Mouse (Mus musculus) CH12.LX (cell line): ENCODE results near the gene Ret. TPM values are rescaled to one million over a fixed set of nuclear protein-coding genes. Genes with fewer than 3 reads are reported as not detected.

ENCODE experiments used
- DNase-seq: peaks from one replicate; pipeline ENCODE4 v3.0.0-alpha.2; 2013; ENCODE audit errors: extremely low read depth
- H3K27ac ChIP-seq: 2 replicates; pipeline ENCODE4 v1.5.1; 2012; ENCODE audit warnings: low read depth, mild to moderate bottlenecking, control low read depth, moderate library complexity; ENCODE audit not compliant: insufficient read depth
- H3K27me3 ChIP-seq: replicated peaks from 2 replicates; pipeline ENCODE3; 2012; ENCODE audit warnings: inconsistent platforms
- H3K36me3 ChIP-seq, 2 experiments: replicated peaks in 1 of 2; 2 replicates each; pipeline versions ENCODE3 to v1.6.1; 2012; ENCODE audit warnings: inconsistent platforms in 1 of 2, low read length in 1 of 2, mild to moderate bottlenecking in 1 of 2, mixed read lengths in 1 of 2, moderate library complexity in 1 of 2; ENCODE audit not compliant: control insufficient read depth in 1 of 2, insufficient read depth in 1 of 2
- H3K4me1 ChIP-seq, 2 experiments: 2 replicates each; pipeline ENCODE4 v1.6.1; 2012; ENCODE audit warnings: inconsistent platforms in 1 of 2, moderate library complexity in 1 of 2; ENCODE audit not compliant: insufficient read depth in 2 of 2, control insufficient read depth in 1 of 2
- H3K4me2 ChIP-seq: 2 replicates; pipeline ENCODE4 v1.6.1; 2012; ENCODE audit warnings: low read depth, mild to moderate bottlenecking, control low read depth; ENCODE audit not compliant: poor library complexity, insufficient read depth, severe bottlenecking
- H3K4me3 ChIP-seq, 3 experiments: fragments of 150-350 bp in 1 of 3; sonication (generic) in 1 of 3; replicated peaks in 1 of 3; 2 replicates each; pipeline versions ENCODE3 to v1.5.1; 2011 to 2012; ENCODE audit warnings: low read depth in 2 of 3, low read length in 2 of 3, mild to moderate bottlenecking in 2 of 3, moderate library complexity in 2 of 3, control low read depth in 1 of 3, improper control_type of control experiment in 1 of 3, inconsistent platforms in 1 of 3, mixed read lengths in 1 of 3; ENCODE audit not compliant: poor library complexity in 1 of 3
- H3K79me2 ChIP-seq: replicated peaks from 2 replicates; pipeline ENCODE4 v1.6.1; 2012; ENCODE audit warnings: mild to moderate bottlenecking, moderate library complexity; ENCODE audit not compliant: control insufficient read depth, poor library complexity, insufficient read depth, severe bottlenecking; ENCODE audit errors: extremely low read depth
- H3K9ac ChIP-seq: 2 replicates; pipeline ENCODE4 v1.6.1; 2012; ENCODE audit warnings: low read depth, mild to moderate bottlenecking, control low read depth, moderate library complexity; ENCODE audit not compliant: insufficient read depth
- H3K9me3 ChIP-seq: replicated peaks from 2 replicates; pipeline ENCODE3; 2012; ENCODE audit warnings: low read length, inconsistent platforms, mixed read lengths
- BHLHE40 ChIP-seq: IDR thresholded peaks from 2 replicates; pipeline ENCODE4 v1.6.1; 2011; ENCODE audit warnings: mild to moderate bottlenecking, low read depth, low read length, improper control_type of control experiment
- CHD1 ChIP-seq: IDR thresholded peaks from 2 replicates; pipeline ENCODE4 v1.6.1; 2012; ENCODE audit warnings: low read depth, low read length, improper control_type of control experiment, inconsistent platforms
- CTCF ChIP-seq, 2 experiments: IDR thresholded peaks in 1 of 2; conservative IDR thresholded peaks in 1 of 2; 2 replicates each; pipeline ENCODE4 v1.5.1; 2011 to 2012; ENCODE audit warnings: low read depth in 2 of 2, low read length in 2 of 2, improper control_type of control experiment in 1 of 2, inconsistent platforms in 1 of 2, mild to moderate bottlenecking in 1 of 2, moderate library complexity in 1 of 2
- E2F4 ChIP-seq: IDR thresholded peaks from 2 replicates; pipeline ENCODE4 v1.6.1; 2011; ENCODE audit warnings: low read depth, low read length, improper control_type of control experiment; ENCODE audit not compliant: insufficient replicate concordance
- ELF1 ChIP-seq: IDR thresholded peaks from 2 replicates; pipeline ENCODE4 v1.6.1; 2014; ENCODE audit warnings: low read depth, mild to moderate bottlenecking, inconsistent platforms, low read length, improper control_type of control experiment
- IRF4 ChIP-seq: IDR thresholded peaks from 2 replicates; pipeline ENCODE4 v1.6.1; 2014; ENCODE audit warnings: low read depth, mild to moderate bottlenecking, inconsistent platforms, low read length, improper control_type of control experiment
- KAT2A ChIP-seq: IDR thresholded peaks from 2 replicates; pipeline ENCODE4 v1.6.1; 2012; ENCODE audit warnings: low read length, improper control_type of control experiment, inconsistent platforms; ENCODE audit not compliant: insufficient replicate concordance
- MAFK ChIP-seq: IDR thresholded peaks from 2 replicates; pipeline ENCODE4 v1.6.1; 2011; ENCODE audit warnings: low read length, improper control_type of control experiment; ENCODE audit not compliant: insufficient replicate concordance
- MAZ ChIP-seq: IDR thresholded peaks from 2 replicates; pipeline ENCODE4 v1.6.1; 2012; ENCODE audit warnings: low read depth, mild to moderate bottlenecking, inconsistent platforms, low read length, improper control_type of control experiment, moderate library complexity
- MYC ChIP-seq: IDR thresholded peaks from 2 replicates; pipeline ENCODE4 v1.6.1; 2011; ENCODE audit warnings: low read depth, mild to moderate bottlenecking, improper control_type of control experiment, low read length
- NELFE ChIP-seq: IDR thresholded peaks from 2 replicates; pipeline ENCODE4 v1.6.1; 2011; ENCODE audit warnings: low read depth, low read length, improper control_type of control experiment
- POLR2A ChIP-seq: IDR thresholded peaks from 2 replicates; pipeline ENCODE4 v1.6.1; 2011; ENCODE audit warnings: low read depth, mild to moderate bottlenecking, improper control_type of control experiment, low read length
- POLR2AphosphoS2 ChIP-seq: IDR thresholded peaks from 2 replicates; pipeline ENCODE4 v1.6.1; 2011; ENCODE audit warnings: low read depth, low read length, improper control_type of control experiment
- SIN3A ChIP-seq: IDR thresholded peaks from 2 replicates; pipeline ENCODE4 v1.6.1; 2012; ENCODE audit warnings: low read length, improper control_type of control experiment, inconsistent platforms
- ZC3H11A ChIP-seq: IDR thresholded peaks from 2 replicates; pipeline ENCODE4 v1.6.1; 2012; ENCODE audit warnings: low read depth, mild to moderate bottlenecking, inconsistent platforms, low read length, improper control_type of control experiment
- ZMIZ1 ChIP-seq: IDR thresholded peaks from 2 replicates; pipeline ENCODE4 v1.6.1; 2012; ENCODE audit warnings: low read depth, mild to moderate bottlenecking, inconsistent platforms, low read length, improper control_type of control experiment
- ZNF384 ChIP-seq: IDR thresholded peaks from 2 replicates; pipeline ENCODE4 v1.6.1; 2012; ENCODE audit warnings: low read depth, low read length, improper control_type of control experiment, inconsistent platforms
- dilution Hi-C: fragments of 300-500 bp; cut with MboI; formaldehyde crosslinking; loops from 2 replicates; pipeline ENCODE4 v1.14.3; 2020; ENCODE audit warnings: low sequenced_read_pairs; ENCODE audit not compliant: extremely low pct_unique_long_range_greater_than_20kb, extremely low pct_ligation_motif_present
- in situ Hi-C: fragments of 300-500 bp; cut with MboI; formaldehyde crosslinking; loops from 3 replicates; pipeline ENCODE4 v1.14.3; 2019; ENCODE audit warnings: low sequenced_read_pairs, low pct_ligation_motif_present, low pct_unique_long_range_greater_than_20kb, mixed read lengths
- polyA plus RNA-seq: library from polyadenylated mRNA; unstranded; fragments of >175 nt; gene quantifications from 2 replicates; pipeline ENCODE4 v1.2.1, GENCODE M21; 2012; ENCODE audit warnings: low read depth; ENCODE audit not compliant: insufficient read length
- total RNA-seq, 2 experiments: library from RNA; depleted of rRNA; stranded (reverse); fragments of 300-350 nt in 1 of 2; fragments of >200 nt in 1 of 2; gene quantifications; 2 replicates each; pipeline ENCODE4 v1.2.3; 2012 to 2014

Gene Ret
- total and polyA plus RNA-seq, 3 experiments = not detected

DNA sequence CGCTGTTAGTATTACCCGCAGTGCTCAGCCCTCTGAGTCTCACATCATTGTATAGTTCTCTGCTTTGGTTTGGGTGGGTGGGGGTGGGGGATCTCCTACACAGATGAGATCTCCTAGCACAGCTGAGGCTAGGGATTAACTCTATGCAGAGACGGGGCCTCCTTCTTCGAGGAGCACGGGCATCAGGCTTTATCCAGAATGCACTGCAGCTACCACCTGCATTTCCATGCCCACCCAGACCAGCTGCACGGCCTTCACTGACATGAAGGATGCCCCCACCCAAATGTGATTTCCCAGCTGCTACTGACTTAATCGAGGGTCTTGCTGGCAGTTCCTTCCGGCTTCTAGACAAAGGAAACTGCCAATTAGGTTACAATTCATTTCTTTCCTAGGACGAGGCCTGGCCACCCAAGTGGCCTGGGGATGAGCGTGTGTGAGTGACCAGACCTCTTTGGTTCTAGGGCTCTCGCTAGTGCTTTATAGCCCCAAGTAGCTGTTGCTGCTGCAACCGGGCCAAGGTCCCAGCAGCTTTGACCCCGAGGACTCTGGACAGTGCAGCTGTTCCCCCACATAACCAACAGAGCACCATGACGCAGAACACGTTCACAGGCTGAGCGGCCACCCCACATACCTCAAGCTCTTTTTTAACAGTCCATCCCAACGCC is 10.8 kb downstream of the Ret start:
- no peak overlapping the region for H3K4me2 ChIP-seq
- in situ Hi-C loops (no loop called here), dilution Hi-C loops (no loop called here)
- TF ChIP-seq MAFK = no peak
- no peak for TF ChIP-seq SIN3A
- no peak for TF ChIP-seq NELFE
- no peak for TF ChIP-seq POLR2A
- TF ChIP-seq E2F4 = no peak
- TF ChIP-seq ZC3H11A = no peak
- no peak for TF ChIP-seq MYC
- no peak for TF ChIP-seq CTCF (conservative IDR thresholded peaks at IDR 0.05 in 1 of 2, IDR thresholded peaks at IDR 0.05 in 1 of 2; ENCODE audit: low read depth in 2 of 2, low read length in 2 of 2)
- H3K4me1 ChIP-seq = no peaks in the 10 kb centered on the region
- H3K9ac ChIP-seq = no peak overlapping the region
- no peak for DNase-seq
- no peak overlapping the region for H3K4me3 ChIP-seq
- H3K27me3 ChIP-seq = peaks cover 89% of the 10 kb centered on the region
- H3K36me3 ChIP-seq = no peaks in the 10 kb centered on the region
- no peaks in the 10 kb centered on the region for H3K9me3 ChIP-seq
- H3K79me2 ChIP-seq = no peaks in the 10 kb centered on the region
- H3K27ac ChIP-seq = no peak overlapping the region

DNA sequence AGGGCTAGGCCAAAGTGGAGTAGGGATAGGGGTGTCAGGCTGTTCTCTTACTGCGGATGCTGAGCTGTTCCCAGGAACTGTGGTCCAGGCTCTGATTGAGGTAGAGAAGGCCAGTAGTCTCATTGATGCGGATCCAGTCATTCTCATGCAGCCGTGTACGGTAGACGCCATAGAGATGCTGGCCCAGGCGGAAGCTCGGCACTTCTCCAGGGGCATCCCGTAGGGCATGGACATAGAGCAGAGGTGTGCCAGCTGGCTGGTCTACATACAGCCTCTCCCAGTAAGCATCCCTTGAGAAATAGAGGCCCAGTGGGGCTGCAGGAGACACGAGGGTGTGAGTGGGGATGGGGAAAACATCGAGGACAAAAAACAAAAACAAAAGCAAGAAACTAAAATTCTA is 13.4 kb downstream of the Ret start:
- H3K79me2 ChIP-seq = no peaks in the 10 kb centered on the region
- H3K9ac ChIP-seq = no peak overlapping the region
- dilution Hi-C loops = no loop called here
- H3K4me1 ChIP-seq = peaks cover 4 to 6% of the 10 kb centered on the region in 2 experiments; a peak in 3 of 4 replicates
- H3K36me3 ChIP-seq = no peaks in the 10 kb centered on the region
- no peak for DNase-seq
- in situ Hi-C loops = no loop called here
- H3K27me3 ChIP-seq = peaks cover 85% of the 10 kb centered on the region
- H3K27ac ChIP-seq = no peak overlapping the region
- TF ChIP-seq MAZ (no peak), ELF1 (no peak), KAT2A (no peak)
- TF ChIP-seq, all 38 proteins: peak for 0
- no peaks in the 10 kb centered on the region for H3K9me3 ChIP-seq
- H3K4me3 ChIP-seq = no peak overlapping the region
- H3K4me2 ChIP-seq = no peak overlapping the region

DNA sequence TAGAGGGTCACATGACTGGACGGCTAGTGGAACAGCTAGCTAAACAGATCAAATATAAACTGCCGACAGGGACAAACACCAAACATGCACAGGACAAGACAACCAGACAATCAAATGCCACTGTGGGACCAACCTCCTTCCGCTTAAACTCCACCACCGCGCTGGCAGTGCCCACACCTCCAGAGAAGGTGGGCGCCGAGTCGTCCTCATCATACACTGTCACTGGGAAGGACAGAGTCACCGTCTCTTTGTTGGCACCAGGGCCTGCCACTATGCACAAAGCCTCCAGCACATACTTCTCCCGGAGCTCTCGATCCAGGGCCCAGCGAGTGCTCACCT is 17.5 kb downstream of the Ret start:
- dilution Hi-C loops = no loop called here
- H3K27me3 ChIP-seq = peaks cover 76% of the 10 kb centered on the region

More for the DNA sequence above, 17.5 kb downstream of the Ret start:
- H3K9me3 ChIP-seq = no peaks in the 10 kb centered on the region
- no peaks in the 10 kb centered on the region for H3K79me2 ChIP-seq
- H3K4me1 ChIP-seq = peaks cover 5 to 7% of the 10 kb centered on the region in 2 experiments; a peak in 3 of 4 replicates
- H3K4me2 ChIP-seq = no peak overlapping the region
- in situ Hi-C loops = no loop called here
- TF ChIP-seq MAZ (no peak), IRF4 (no peak), ZNF384 (no peak), ZMIZ1 (no peak), SIN3A (no peak), BHLHE40 (no peak), CHD1 (no peak), E2F4 (no peak), POLR2AphosphoS2 (no peak), MYC (no peak), CTCF (conservative IDR thresholded peaks at IDR 0.05 in 1 of 2, IDR thresholded peaks at IDR 0.05 in 1 of 2; ENCODE audit: low read depth in 2 of 2, low read length in 2 of 2) (no peak)
- no peak for DNase-seq
- no peak overlapping the region for H3K27ac ChIP-seq
- no peak overlapping the region for H3K4me3 ChIP-seq
- no peak overlapping the region for H3K9ac ChIP-seq
- no peaks in the 10 kb centered on the region for H3K36me3 ChIP-seq
